Mouse (Mus musculus) E14TG2a.4 (cell line): Measurements from ENCODE around the gene Prdm1.

Experiments
- CTCF ChIP-seq: conservative IDR thresholded peaks from 2 replicates; pipeline ENCODE4 v1.5.1; 2014; ENCODE audit warnings: low read length
- NANOG ChIP-seq: IDR thresholded peaks from 2 replicates; pipeline ENCODE4 v1.6.1; 2014; ENCODE audit warnings: borderline replicate concordance, low read length, mixed read lengths
- POU5F1 ChIP-seq: IDR thresholded peaks from 2 replicates; pipeline ENCODE4 v1.6.1; 2014; ENCODE audit warnings: low read length, borderline replicate concordance

- no peak for TF ChIP-seq CTCF
- TF ChIP-seq POU5F1, result no peak
- TF ChIP-seq NANOG, result no peak
These were observed 41.2 kb downstream of the Prdm1 start for GRCm38 (mm10) chr10:44487132-44487531.
